Mouse (Mus musculus) forebrain, embryonic 11.5 days (tissue): ENCODE data around the gene Cdc5l. TPM values are rescaled to one million over a fixed set of nuclear protein-coding genes. Genes with fewer than 3 reads are reported as not detected.
"Not testable (repeated sequence)": the region's sequence is repeated elsewhere in the genome, so short reads cannot be mapped to it uniquely, and the experiment has no call there.

Experiments used
- ATAC-seq: fragments of 200-750 bp; cut with Nextera tagmentation; replicated peaks from 2 replicates; pipeline ENCODE4 v1.8.0; 2017; ENCODE audit warnings: moderate TSS enrichment; ENCODE audit not compliant: low FRiP score
- DNase-seq: peaks from one replicate; pipeline ENCODE4 v3.0.0-alpha.2; 2017; ENCODE audit warnings: low spot score
- H3K27ac ChIP-seq: fragments of 300-500 bp; sonication (generic); 2 replicates; pipeline ENCODE4 v1.5.1; 2014; ENCODE audit warnings: low read depth, low read length
- H3K27me3 ChIP-seq: fragments of 300-500 bp; sonication (generic); 2 replicates; pipeline ENCODE4 v1.6.1; 2014; ENCODE audit warnings: mild to moderate bottlenecking, low read length, mixed read lengths; ENCODE audit not compliant: control insufficient read depth, insufficient read depth
- H3K36me3 ChIP-seq: fragments of 300-500 bp; sonication (generic); 2 replicates; pipeline ENCODE4 v1.6.1; 2014; ENCODE audit warnings: mild to moderate bottlenecking, low read length, moderate library complexity, mixed read lengths; ENCODE audit not compliant: control insufficient read depth, insufficient read depth
- H3K4me1 ChIP-seq: fragments of 300-500 bp; sonication (generic); replicated peaks from 2 replicates; pipeline ENCODE4 v1.6.1; 2014; ENCODE audit warnings: low read length, mixed read lengths; ENCODE audit not compliant: control insufficient read depth, insufficient read depth
- H3K4me2 ChIP-seq: fragments of 300-500 bp; sonication (generic); 2 replicates; pipeline ENCODE4 v1.6.1; 2014; ENCODE audit warnings: low read depth, mild to moderate bottlenecking, low read length, moderate library complexity, mixed read lengths; ENCODE audit not compliant: severe bottlenecking
- H3K4me3 ChIP-seq: fragments of 300-500 bp; sonication (generic); 2 replicates; pipeline ENCODE4 v1.5.1; 2014; ENCODE audit warnings: low read depth, low read length
- H3K9ac ChIP-seq: fragments of 300-500 bp; sonication (generic); 2 replicates; pipeline ENCODE4 v1.6.1; 2014; ENCODE audit warnings: low read length
- H3K9me3 ChIP-seq: fragments of 300-500 bp; sonication (generic); 2 replicates; pipeline ENCODE4 v1.6.1; 2016; ENCODE audit warnings: low read length, mixed read lengths; ENCODE audit not compliant: control insufficient read depth
- WGBS: fragments of 180-500 bp; shearing (Covaris S2); extraction: QIAGEN DNeasy Blood & Tissue Kit; methylation state at CpG from one replicate; pipeline ENCODE4 v1.1.7; 2014; 5-methylcytosine and 5-hydroxymethylcytosine counted together
- polyA plus RNA-seq: library from polyadenylated mRNA; unstranded; fragments of >200 nt; fragmentation: Nextera tagmentation; extraction: Ambion mirVana; gene quantifications from 2 replicates; pipeline ENCODE4 v1.2.1, GENCODE M21; 2014

Gene Cdc5l
- polyA plus RNA-seq, 1 experiment from 2014 or later = 85.3 TPM

DNA sequence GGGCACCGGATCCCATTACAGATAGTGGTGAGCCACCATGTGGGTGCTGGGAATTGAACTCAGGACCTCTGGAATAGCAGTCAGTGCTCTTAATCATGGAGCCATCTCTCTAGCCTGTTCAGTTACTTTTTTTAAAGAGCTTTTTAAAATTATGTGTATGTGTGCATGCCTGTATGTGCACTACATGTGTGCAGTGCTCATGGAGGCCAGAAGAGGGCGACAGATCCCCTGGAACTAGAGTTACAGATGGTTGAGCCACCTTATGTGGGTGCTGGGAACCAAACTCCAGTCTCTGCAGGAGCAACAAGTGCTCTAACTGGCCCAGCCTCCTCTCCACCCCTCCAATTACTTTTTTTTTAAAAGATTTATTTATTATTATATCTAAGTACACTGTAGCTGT, 33.2 kb upstream of the Cdc5l start:
- ATAC-seq = no peak
- H3K4me3 ChIP-seq = no peak overlapping the region
- no peaks in the 10 kb centered on the region for H3K9me3 ChIP-seq
- no peak for DNase-seq
- H3K4me2 ChIP-seq = no peak overlapping the region
- WGBS = 61% methylated on average over 2 of the region's 2 CpGs
- H3K27me3 ChIP-seq = no peaks in the 10 kb centered on the region
- H3K9ac ChIP-seq = no peak overlapping the region
- no peaks in the 10 kb centered on the region for H3K4me1 ChIP-seq
- H3K36me3 ChIP-seq = no peaks in the 10 kb centered on the region
- H3K27ac ChIP-seq = no peak overlapping the region

DNA sequence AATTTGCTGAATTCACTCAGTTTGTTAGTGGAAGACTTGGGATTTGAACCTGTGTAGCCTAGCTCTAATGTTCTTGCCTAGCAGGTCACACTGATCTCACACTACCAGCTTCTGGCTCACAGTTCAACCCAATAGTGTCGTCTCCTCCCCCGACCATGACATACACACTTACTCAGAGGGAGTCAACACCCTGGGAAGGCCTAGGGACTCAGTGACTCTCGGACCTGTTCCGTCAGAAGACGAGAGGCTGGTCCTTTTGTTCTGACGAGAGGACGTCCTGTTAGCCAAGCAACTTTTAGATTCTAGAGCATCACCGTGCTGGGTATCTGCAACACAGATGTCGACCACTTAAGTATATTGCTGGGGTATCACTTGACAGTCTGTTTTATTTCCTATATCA, 30.7 kb upstream of the Cdc5l start:
- Histone ChIP-seq H3K4me3 (no peak overlapping the region), H3K4me1 (no peaks in the 10 kb centered on the region), H3K36me3 (no peaks in the 10 kb centered on the region), H3K27me3 (no peaks in the 10 kb centered on the region), H3K4me2 (no peak overlapping the region), H3K27ac (no peak overlapping the region), H3K9ac (no peak overlapping the region), H3K9me3 (no peaks in the 10 kb centered on the region)
- no peak for DNase-seq
- ATAC-seq = no peak
- 90% methylated on average over 9 of the region's 9 CpGs for WGBS

DNA sequence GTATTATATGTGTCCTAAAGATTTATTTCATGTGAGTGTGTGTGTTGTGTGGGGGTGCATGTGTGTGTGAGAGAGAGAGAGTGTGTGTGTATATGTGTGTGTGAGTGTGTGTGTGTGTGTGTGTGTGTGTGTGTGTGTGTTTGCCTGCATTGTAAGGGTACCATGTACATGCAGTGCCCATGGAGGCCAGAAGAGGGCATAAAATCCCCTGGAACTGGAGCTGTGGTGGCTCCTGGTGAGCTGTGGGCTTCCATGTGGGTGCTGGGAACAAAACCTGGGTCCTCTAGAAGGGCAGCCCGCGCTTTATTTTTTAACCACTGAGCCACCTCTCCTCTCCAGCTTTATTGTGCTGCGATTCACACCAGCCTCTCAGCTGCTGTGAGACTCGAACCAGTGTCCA, 29.0 kb upstream of the Cdc5l start:
- Histone ChIP-seq H3K4me1 (no peaks in the 10 kb centered on the region), H3K9me3 (no peaks in the 10 kb centered on the region), H3K4me3 (no peak overlapping the region), H3K36me3 (no peaks in the 10 kb centered on the region), H3K27me3 (no peaks in the 10 kb centered on the region), H3K4me2 (no peak overlapping the region), H3K27ac (no peak overlapping the region), H3K9ac (no peak overlapping the region)
- DNase-seq = no peak
- no peak for ATAC-seq
- 84% methylated on average over 4 of the region's 4 CpGs for WGBS

DNA sequence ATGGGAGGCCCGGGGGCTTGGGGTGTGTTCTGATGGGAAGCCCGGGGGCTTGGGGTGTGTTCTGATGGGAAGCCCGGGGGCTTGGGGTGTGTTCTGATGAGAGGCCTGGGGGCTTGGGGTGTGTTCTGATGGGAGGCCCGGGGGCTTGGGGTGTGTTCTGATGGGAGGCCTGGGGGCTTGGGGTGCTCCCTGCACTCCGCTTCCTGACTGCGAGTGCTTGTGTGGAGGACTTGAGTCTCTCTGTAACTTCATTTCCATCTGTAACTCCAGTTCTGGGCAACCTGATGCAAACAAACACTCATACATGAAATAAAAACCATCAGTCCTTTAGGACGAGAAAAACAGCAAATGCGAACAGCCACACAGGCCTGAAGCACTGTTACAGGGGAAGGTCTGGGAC, 25.5 kb upstream of the Cdc5l start:
- H3K27ac ChIP-seq = no peak overlapping the region
- no peak overlapping the region; the same call in 1 of the 2 replicates for H3K9ac ChIP-seq
- no peak for ATAC-seq
- no peaks in the 10 kb centered on the region for H3K9me3 ChIP-seq
- 89% methylated on average over 8 of the region's 8 CpGs for WGBS
- DNase-seq = no peak
- no peak overlapping the region for H3K4me3 ChIP-seq
- H3K4me2 ChIP-seq = no peak overlapping the region
- no peaks in the 10 kb centered on the region for H3K36me3 ChIP-seq
- peaks cover 3% of the 10 kb centered on the region; the same call in 1 of the 2 replicates for H3K4me1 ChIP-seq
- H3K27me3 ChIP-seq = no peaks in the 10 kb centered on the region

DNA sequence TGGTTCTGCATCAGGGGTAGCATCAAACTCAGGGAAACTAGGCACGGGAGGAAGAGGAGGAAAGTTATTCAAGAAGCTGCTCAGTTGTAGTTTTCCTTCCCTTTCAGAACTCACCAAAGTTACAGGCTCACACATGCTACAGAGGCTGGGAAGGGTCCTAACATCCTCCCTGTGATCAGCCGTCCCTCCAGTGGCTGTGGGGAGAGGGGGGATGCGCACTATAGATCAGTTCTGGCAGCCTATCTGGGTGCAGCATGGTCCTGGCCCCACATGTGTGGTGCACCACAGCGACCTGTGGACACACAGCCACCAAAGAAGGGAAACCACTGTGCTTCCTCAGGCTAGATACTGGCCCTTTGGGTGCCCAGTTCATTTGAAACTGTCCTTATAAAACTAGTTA, 25.0 kb upstream of the Cdc5l start:
- Histone ChIP-seq H3K9me3 (no peaks in the 10 kb centered on the region), H3K4me1 (peaks cover 3% of the 10 kb centered on the region; the same call in 1 of the 2 replicates), H3K36me3 (no peaks in the 10 kb centered on the region), H3K9ac (no peak overlapping the region), H3K4me2 (no peak overlapping the region), H3K4me3 (no peak overlapping the region), H3K27me3 (no peaks in the 10 kb centered on the region), H3K27ac (no peak overlapping the region)
- no peak for DNase-seq
- ATAC-seq = no peak
- WGBS = 82% methylated on average over 4 of the region's 4 CpGs

DNA sequence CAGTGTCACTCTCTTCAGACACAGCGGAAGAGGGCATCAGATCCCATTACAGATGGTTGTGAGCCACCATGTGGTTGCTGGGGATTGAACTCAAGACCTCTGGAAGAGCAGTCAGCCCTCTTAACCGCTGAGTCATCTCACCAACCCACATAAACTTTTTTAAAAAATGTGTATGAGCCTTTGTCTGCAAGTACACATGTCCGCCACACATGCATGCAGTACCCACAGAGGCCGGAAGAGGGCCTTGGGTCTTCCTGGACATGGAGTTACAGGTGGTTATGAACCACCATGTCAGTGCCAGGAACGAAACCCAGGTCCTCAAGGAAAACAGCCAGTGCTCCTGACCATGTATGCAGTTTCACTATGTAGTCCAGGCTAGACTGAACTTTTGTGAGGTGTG, 23.9 kb upstream of the Cdc5l start:
- Histone ChIP-seq H3K4me2 (no peak overlapping the region), H3K27ac (no peak overlapping the region), H3K4me1 (peaks cover 3% of the 10 kb centered on the region; the same call in 1 of the 2 replicates), H3K36me3 (no peaks in the 10 kb centered on the region), H3K9me3 (no peaks in the 10 kb centered on the region), H3K27me3 (no peaks in the 10 kb centered on the region), H3K9ac (no peak overlapping the region), H3K4me3 (no peak overlapping the region)
- DNase-seq = no peak
- 93% methylated on average over 5 of the region's 5 CpGs for WGBS
- ATAC-seq = no peak

DNA sequence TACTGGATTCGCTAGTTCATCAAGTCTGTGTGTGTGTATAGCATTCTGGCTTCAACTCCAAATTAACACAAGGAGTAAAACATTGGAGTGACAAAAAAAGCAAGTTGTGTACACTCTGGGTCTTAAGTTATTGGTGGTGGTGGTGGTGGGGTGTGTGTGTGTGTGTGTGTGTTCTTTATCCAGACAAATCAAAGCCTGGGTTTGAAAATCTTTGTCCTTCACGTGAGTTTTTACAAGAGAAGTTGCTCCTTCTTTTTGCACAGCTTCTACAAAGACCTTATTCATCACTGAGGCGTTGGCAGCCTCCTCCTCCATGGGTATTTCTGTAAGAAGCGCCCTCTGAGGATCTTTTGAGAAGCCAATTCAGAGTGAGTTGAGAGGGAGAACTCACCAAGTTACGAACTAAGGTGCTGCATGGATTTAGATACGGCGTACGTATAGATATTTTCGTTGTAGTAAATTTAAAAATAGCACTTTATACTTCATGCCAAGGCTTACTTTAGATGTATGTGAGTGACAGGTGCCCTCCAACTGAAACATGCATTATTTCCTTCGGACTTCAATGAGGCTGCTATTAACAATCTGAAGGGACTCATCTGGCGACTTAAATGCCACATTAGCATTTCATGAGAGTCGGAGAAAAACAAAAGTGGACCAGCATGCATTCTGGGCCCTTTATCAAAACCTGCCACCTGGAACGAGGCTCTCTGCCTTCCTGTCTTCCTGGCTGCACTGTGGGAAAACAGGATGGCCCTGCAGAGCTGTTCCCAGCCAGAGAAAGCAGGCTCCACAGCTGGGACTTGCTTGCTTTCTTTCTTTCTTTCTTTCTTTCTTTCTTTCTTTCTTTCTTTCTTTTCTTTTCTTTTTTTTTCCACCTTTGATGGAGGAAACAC, 23.0 kb upstream of the Cdc5l start:
- ATAC-seq (no peak), DNase-seq (no peak)
- WGBS = 39% methylated on average over 13 of the region's 13 CpGs
- H3K9me3 ChIP-seq = no peaks in the 10 kb centered on the region
- H3K4me3 ChIP-seq = no peak overlapping the region
- H3K4me2 ChIP-seq = peak overlapping the region; percentile 26; the same call in 1 of the 2 replicates
- H3K36me3 ChIP-seq = no peaks in the 10 kb centered on the region
- peak overlapping the region; percentile 25; the same call in 1 of the 2 replicates for H3K27ac ChIP-seq
- H3K27me3 ChIP-seq = no peaks in the 10 kb centered on the region
- H3K9ac ChIP-seq = no peak overlapping the region
- H3K4me1 ChIP-seq = peaks cover 3% of the 10 kb centered on the region; the same call in 1 of the 2 replicates

DNA sequence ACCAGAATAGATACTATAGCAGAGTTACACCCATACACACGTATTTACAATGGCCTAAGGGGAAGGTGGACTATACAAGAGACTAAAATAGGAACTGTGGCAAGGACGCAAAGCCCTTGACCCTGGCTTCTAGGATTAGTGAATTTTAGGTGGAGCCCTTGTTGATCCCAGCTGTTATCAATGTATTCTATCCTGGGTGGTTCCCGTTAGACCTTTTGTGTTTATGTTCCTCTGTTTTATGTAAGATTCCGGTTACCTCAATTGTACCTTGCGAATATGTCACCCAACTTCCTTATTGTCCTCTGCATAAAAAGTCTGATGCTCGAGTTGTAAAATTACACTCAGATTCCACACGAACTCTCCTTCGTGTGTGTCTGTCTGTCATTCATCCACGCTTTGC, 22.2 kb upstream of the Cdc5l start:
- H3K9ac ChIP-seq, H3K4me2 ChIP-seq, H3K9me3 ChIP-seq, H3K27ac ChIP-seq, H3K36me3 ChIP-seq, H3K27me3 ChIP-seq, DNase-seq, H3K4me3 ChIP-seq, ATAC-seq, H3K4me1 ChIP-seq: not testable (repeated sequence)
- WGBS = 91% methylated on average over 8 of the region's 9 CpGs

DNA sequence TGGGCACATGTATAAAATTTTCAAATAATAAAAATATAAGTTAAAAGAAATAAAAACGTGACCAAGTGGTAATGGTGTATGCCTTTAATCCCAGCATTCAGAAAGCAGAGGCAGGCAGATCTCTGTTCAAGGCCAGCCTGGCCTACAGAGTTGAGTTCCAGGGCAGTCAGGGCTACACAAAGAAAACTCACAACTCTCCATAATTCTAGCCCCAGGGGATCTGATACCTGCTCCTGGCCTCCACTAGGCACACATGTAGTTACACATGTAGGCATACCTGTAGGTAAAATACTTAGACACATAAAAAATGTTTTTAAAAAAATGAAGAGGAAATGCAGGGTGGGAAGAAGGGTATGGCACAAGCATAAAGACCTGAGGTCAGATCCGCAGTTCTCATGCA, 21.3 kb upstream of the Cdc5l start:
- no peak for DNase-seq
- Histone ChIP-seq H3K36me3 (no peaks in the 10 kb centered on the region), H3K27ac (no peak overlapping the region), H3K9ac (no peak overlapping the region), H3K4me2 (no peak overlapping the region), H3K4me1 (peaks cover 3% of the 10 kb centered on the region; the same call in 1 of the 2 replicates), H3K9me3 (no peaks in the 10 kb centered on the region), H3K27me3 (no peaks in the 10 kb centered on the region), H3K4me3 (no peak overlapping the region)
- 93% methylated on average over 2 of the region's 2 CpGs for WGBS
- ATAC-seq = no peak
